Mouse (Mus musculus): ENCODE data around the gene Hcrtr1. TPM values are rescaled to one million over a fixed set of nuclear protein-coding genes. Genes with fewer than 3 reads are reported as not detected.

Gene Hcrtr1
- polyA plus RNA-seq, 1 experiment from 2014 or later = 0.49 TPM

DNA sequence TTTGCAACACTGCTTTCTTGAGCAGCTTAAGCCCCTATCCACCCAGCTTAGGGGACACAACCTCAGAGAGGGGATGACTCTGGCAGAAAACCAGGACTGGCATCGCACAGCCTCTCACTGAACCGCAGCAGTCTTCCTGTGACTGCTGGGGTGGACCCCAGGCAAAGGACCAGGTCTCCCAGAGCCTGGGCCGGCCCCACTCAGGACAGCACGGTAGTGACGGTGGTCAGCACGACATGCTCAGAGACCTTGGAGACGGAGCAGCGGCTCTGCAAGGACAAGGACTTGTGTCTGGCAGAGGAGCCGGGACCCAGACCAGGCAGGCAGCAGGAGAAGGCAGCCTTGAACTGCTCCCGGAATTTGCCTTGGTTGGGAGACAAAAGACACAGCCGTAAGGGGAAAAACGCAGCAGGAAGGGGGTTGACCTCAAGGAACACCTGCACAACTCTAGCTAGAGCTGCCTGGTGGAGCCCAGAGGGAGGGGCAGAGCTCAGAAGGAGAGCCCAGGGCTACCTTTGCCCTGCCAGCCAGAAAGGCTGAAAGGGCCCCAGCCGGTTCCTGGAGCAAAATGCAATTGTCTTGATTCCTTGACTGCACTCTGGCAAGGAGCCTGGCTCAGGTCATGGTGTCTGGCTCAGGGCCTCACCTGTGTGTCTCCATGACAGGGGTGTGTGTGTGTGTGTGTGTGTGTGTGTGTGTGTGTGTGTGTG is 8.4 kb downstream of the Hcrtr1 start:
- no peaks in the 10 kb centered on the region for H3K36me3 ChIP-seq (ENCODE audit: control insufficient read depth, insufficient read depth, low read length)
- 49% methylated on average over 13 of the region's 13 CpGs for whole genome bisulfite sequencing
- H3K9me3 ChIP-seq (replicated peaks; ENCODE audit: control insufficient read depth, low read length) = no peaks in the 10 kb centered on the region
- ATAC-seq (ENCODE audit: insufficient read depth, low FRiP score) = peak; percentile 76
- H3K4me3 ChIP-seq (replicated peaks; ENCODE audit: low read length) = no peak overlapping the region
- H3K4me2 ChIP-seq (ENCODE audit: low read depth, low read length) = no peak overlapping the region
- H3K27me3 ChIP-seq (ENCODE audit: control insufficient read depth, insufficient read depth, low read length) = no peaks in the 10 kb centered on the region
- 0 out of 2 replicates have a peak overlapping the region, but pooled peaks have one; percentile 43 for H3K9ac ChIP-seq (ENCODE audit: low read length)
- peak overlapping the region; percentile 78 for H3K27ac ChIP-seq (ENCODE audit: low read length)
- H3K4me1 ChIP-seq (ENCODE audit: control insufficient read depth, insufficient read depth, low read length) = peaks cover 7% of the 10 kb centered on the region; the same call in 1 of the 2 replicates

DNA sequence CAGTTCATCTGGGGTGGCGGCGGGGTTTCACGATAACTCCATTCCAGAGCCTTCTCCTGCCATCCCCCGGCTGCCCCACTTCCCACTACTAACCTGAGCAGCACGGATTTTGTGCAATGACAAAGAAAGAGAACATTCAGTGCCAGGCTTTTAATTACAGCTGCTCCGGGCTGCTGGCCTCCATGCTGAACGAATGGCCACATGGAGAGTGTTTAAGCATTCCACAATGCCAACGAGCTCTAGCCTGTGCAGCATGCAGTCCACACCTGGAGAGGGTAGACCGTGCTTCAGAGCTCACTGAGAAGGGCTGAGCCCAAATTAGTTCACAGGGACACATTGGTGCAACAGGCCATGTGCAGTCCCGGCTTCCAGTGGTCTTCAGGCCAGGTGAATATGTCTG is 9.1 kb downstream of the Hcrtr1 start:
- ATAC-seq (ENCODE audit: insufficient read depth, low FRiP score) = no peak
- Histone ChIP-seq H3K4me3 (replicated peaks; ENCODE audit: low read length) (no peak overlapping the region), H3K4me2 (ENCODE audit: low read depth, low read length) (no peak overlapping the region), H3K36me3 (ENCODE audit: control insufficient read depth, insufficient read depth, low read length) (0 out of 2 replicates have a peak, but pooled peaks cover under 1% of the 10 kb centered on the region), H3K27me3 (ENCODE audit: control insufficient read depth, insufficient read depth, low read length) (no peaks in the 10 kb centered on the region), H3K9me3 (replicated peaks; ENCODE audit: control insufficient read depth, low read length) (no peaks in the 10 kb centered on the region), H3K27ac (ENCODE audit: low read length) (no peak overlapping the region), H3K9ac (ENCODE audit: low read length) (no peak overlapping the region), H3K4me1 (ENCODE audit: control insufficient read depth, insufficient read depth, low read length) (peaks cover 7% of the 10 kb centered on the region; the same call in 1 of the 2 replicates)
- WGBS = 78% methylated on average over 10 of the region's 10 CpGs

DNA sequence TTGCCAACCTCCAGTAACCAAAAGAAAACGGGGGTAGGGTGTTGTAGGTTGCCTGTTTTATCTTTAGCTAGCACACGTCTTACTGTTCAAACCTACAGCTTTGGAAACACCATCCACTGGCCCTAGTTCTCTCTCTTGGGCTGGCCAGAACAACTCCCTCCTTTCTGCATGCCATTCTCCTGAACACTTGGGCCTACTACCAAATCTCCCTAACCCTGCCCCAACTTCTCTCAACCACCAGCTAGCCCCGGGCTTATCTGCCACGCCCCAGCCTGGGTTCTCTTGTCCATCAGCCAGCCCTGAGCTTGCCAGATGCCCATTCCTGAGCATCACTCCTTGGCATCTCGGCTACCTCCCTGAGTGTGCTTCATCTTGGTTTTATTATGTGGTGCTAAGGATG is 10.3 kb downstream of the Hcrtr1 start:
- WGBS = 79% methylated on average over 5 of the region's 5 CpGs
- H3K4me1 ChIP-seq (ENCODE audit: control insufficient read depth, insufficient read depth, low read length) = peaks cover 7% of the 10 kb centered on the region; the same call in 1 of the 2 replicates
- H3K4me2 ChIP-seq (ENCODE audit: low read depth, low read length) = no peak overlapping the region
- no peaks in the 10 kb centered on the region for H3K27me3 ChIP-seq (ENCODE audit: control insufficient read depth, insufficient read depth, low read length)
- H3K9ac ChIP-seq (ENCODE audit: low read length) = no peak overlapping the region
- 0 out of 2 replicates have a peak, but pooled peaks cover 3% of the 10 kb centered on the region for H3K36me3 ChIP-seq (ENCODE audit: control insufficient read depth, insufficient read depth, low read length)
- no peak overlapping the region for H3K4me3 ChIP-seq (replicated peaks; ENCODE audit: low read length)
- no peak overlapping the region for H3K27ac ChIP-seq (ENCODE audit: low read length)
- no peaks in the 10 kb centered on the region for H3K9me3 ChIP-seq (replicated peaks; ENCODE audit: control insufficient read depth, low read length)
- no peak for ATAC-seq (ENCODE audit: insufficient read depth, low FRiP score)

DNA sequence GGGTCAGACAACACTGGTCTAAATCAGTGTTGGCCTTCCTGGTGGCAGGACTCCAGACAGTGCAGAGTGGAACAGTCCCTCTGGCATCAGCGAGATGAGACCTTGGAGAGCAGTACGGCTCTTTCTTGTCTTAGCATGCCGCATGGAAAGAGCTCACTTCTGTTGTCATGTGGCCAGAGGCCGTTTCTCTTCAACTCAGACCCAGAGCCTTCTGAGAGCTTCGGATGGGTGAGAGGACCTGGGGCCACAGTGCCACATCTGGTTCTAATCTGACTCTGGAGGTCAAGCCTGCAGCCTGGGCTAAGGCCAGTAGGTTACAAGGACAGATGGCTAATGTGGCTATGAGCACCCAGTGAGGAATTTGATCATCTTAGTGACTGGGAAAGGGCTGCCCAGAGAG is 13.2 kb downstream of the Hcrtr1 start:
- H3K27me3 ChIP-seq (ENCODE audit: control insufficient read depth, insufficient read depth, low read length) = no peaks in the 10 kb centered on the region
- 78% methylated on average over 5 of the region's 5 CpGs for WGBS
- H3K4me1 ChIP-seq (ENCODE audit: control insufficient read depth, insufficient read depth, low read length) = peaks cover 7% of the 10 kb centered on the region; the same call in 1 of the 2 replicates
- no peaks in the 10 kb centered on the region for H3K9me3 ChIP-seq (replicated peaks; ENCODE audit: control insufficient read depth, low read length)
- H3K36me3 ChIP-seq (ENCODE audit: control insufficient read depth, insufficient read depth, low read length) = peaks cover 3% of the 10 kb centered on the region; the same call in 1 of the 2 replicates
- no peak overlapping the region for H3K9ac ChIP-seq (ENCODE audit: low read length)
- no peak for ATAC-seq (ENCODE audit: insufficient read depth, low FRiP score)
- no peak overlapping the region for H3K4me3 ChIP-seq (replicated peaks; ENCODE audit: low read length)
- H3K27ac ChIP-seq (ENCODE audit: low read length) = no peak overlapping the region
- no peak overlapping the region for H3K4me2 ChIP-seq (ENCODE audit: low read depth, low read length)

DNA sequence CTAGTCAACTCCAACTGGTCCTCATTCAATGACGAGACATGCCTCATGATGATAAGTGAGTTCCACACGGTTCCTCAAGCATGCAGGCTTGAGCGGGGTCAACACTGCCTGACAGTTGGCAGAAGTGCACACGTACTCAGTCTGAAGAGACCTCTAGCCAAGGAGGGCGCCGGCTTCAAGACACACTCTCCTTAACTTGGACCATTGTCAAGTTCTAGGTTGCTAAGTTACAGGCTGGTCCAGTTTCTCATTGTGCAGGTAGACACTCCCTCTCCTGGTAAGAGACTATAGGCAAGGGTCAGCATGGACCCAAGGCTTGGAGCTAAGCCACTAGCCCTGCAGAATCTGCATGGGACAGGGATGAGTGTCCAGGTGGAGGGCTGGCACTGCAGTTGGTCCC is 14.0 kb downstream of the Hcrtr1 start:
- peaks cover 3% of the 10 kb centered on the region; the same call in 1 of the 2 replicates for H3K36me3 ChIP-seq (ENCODE audit: control insufficient read depth, insufficient read depth, low read length)
- H3K4me2 ChIP-seq (ENCODE audit: low read depth, low read length) = no peak overlapping the region
- no peak for ATAC-seq (ENCODE audit: insufficient read depth, low FRiP score)
- 84% methylated on average over 6 of the region's 6 CpGs for WGBS
- H3K27me3 ChIP-seq (ENCODE audit: control insufficient read depth, insufficient read depth, low read length) = no peaks in the 10 kb centered on the region
- H3K4me3 ChIP-seq (replicated peaks; ENCODE audit: low read length) = no peak overlapping the region
- H3K4me1 ChIP-seq (ENCODE audit: control insufficient read depth, insufficient read depth, low read length) = peaks cover 2% of the 10 kb centered on the region; the same call in 1 of the 2 replicates
- no peak overlapping the region for H3K9ac ChIP-seq (ENCODE audit: low read length)
- no peaks in the 10 kb centered on the region for H3K9me3 ChIP-seq (replicated peaks; ENCODE audit: control insufficient read depth, low read length)
- H3K27ac ChIP-seq (ENCODE audit: low read length) = no peak overlapping the region

DNA sequence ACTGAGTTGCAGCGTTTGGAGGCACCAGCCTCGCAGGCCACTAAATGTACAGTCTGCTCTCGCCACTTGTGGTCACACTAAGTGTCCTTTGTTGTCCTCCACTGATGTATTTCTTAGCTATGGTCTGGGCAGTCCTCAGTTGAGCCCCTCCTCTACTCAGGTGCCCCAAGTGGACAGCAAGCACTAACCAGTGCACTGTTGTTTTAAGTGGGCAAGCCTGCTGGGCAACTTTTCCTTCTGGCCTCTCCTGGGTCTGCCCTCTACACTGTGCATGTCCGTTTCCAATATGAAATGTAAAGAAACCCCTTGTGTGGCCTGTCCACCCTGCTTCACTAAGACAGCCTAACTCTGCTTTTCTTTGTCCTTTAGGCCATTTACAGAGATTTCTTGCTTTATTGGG is 15.0 kb downstream of the Hcrtr1 start:
- Histone ChIP-seq H3K9ac (ENCODE audit: low read length) (no peak overlapping the region), H3K4me1 (ENCODE audit: control insufficient read depth, insufficient read depth, low read length) (no peaks in the 10 kb centered on the region), H3K36me3 (ENCODE audit: control insufficient read depth, insufficient read depth, low read length) (peaks cover 3% of the 10 kb centered on the region; the same call in 1 of the 2 replicates), H3K27me3 (ENCODE audit: control insufficient read depth, insufficient read depth, low read length) (no peaks in the 10 kb centered on the region), H3K27ac (ENCODE audit: low read length) (no peak overlapping the region), H3K4me3 (replicated peaks; ENCODE audit: low read length) (no peak overlapping the region), H3K4me2 (ENCODE audit: low read depth, low read length) (no peak overlapping the region), H3K9me3 (replicated peaks; ENCODE audit: control insufficient read depth, low read length) (no peaks in the 10 kb centered on the region)
- ATAC-seq (ENCODE audit: insufficient read depth, low FRiP score) = peak; percentile 38; the same call in 1 of the 2 replicates
- WGBS = 84% methylated on average over 4 of the region's 4 CpGs

DNA sequence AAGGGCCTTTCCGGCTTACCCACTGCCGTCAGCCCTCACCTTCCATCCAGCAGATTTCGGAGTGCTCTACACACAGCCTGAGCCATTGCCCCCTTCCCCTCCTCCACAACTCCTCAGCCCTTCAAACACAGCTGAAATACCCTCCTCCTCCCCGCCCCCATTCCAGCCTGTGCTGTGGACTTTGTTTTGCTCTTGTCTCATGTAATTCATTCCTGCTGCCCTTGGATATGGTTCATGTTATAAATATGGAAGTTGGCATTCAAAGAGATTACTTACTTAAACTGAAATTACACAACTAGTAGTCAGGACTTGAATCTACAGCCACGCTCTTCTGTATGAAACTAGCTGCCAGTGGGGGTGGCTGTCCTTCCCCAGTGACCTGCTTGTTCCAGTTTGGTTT is 16.1 kb downstream of the Hcrtr1 start:
- no peaks in the 10 kb centered on the region for H3K9me3 ChIP-seq (replicated peaks; ENCODE audit: control insufficient read depth, low read length)
- H3K27me3 ChIP-seq (ENCODE audit: control insufficient read depth, insufficient read depth, low read length) = no peaks in the 10 kb centered on the region
- no peak for ATAC-seq (ENCODE audit: insufficient read depth, low FRiP score)
- peaks cover 3% of the 10 kb centered on the region; the same call in 1 of the 2 replicates for H3K36me3 ChIP-seq (ENCODE audit: control insufficient read depth, insufficient read depth, low read length)
- H3K4me1 ChIP-seq (ENCODE audit: control insufficient read depth, insufficient read depth, low read length) = no peaks in the 10 kb centered on the region
- no peak overlapping the region for H3K27ac ChIP-seq (ENCODE audit: low read length)
- no peak overlapping the region for H3K4me3 ChIP-seq (replicated peaks; ENCODE audit: low read length)
- 88% methylated on average over 5 of the region's 5 CpGs for WGBS
- H3K4me2 ChIP-seq (ENCODE audit: low read depth, low read length) = no peak overlapping the region
- H3K9ac ChIP-seq (ENCODE audit: low read length) = no peak overlapping the region

DNA sequence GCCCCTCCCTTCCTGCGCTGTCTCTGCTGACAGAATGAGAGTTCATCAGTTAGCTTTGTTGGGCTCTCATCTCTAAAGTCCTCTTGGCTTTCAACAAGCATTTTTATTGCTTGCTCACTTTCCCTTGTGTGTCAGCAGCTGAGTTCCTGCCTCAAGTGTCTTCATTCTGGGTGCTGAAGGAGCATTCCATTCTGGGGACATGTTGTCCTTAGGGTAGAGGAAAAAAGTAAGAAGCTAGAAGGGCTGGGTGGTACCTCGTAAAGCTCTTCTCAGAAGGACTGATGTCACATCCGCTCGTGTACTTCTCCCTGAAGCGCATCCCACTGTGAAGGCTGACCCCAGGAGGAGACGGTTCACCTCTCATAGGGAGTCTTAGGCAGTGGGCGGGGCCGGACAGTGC is 17.6 kb downstream of the Hcrtr1 start:
- H3K9me3 ChIP-seq (replicated peaks; ENCODE audit: control insufficient read depth, low read length) = no peaks in the 10 kb centered on the region
- no peak overlapping the region for H3K4me3 ChIP-seq (replicated peaks; ENCODE audit: low read length)
- ATAC-seq (ENCODE audit: insufficient read depth, low FRiP score) = no peak
- H3K27ac ChIP-seq (ENCODE audit: low read length) = no peak overlapping the region
- no peaks in the 10 kb centered on the region for H3K4me1 ChIP-seq (ENCODE audit: control insufficient read depth, insufficient read depth, low read length)
- 68% methylated on average over 8 of the region's 8 CpGs for WGBS
- no peaks in the 10 kb centered on the region for H3K27me3 ChIP-seq (ENCODE audit: control insufficient read depth, insufficient read depth, low read length)
- H3K9ac ChIP-seq (ENCODE audit: low read length) = no peak overlapping the region
- H3K4me2 ChIP-seq (ENCODE audit: low read depth, low read length) = no peak overlapping the region
- peaks cover 3% of the 10 kb centered on the region; the same call in 1 of the 2 replicates for H3K36me3 ChIP-seq (ENCODE audit: control insufficient read depth, insufficient read depth, low read length)

DNA sequence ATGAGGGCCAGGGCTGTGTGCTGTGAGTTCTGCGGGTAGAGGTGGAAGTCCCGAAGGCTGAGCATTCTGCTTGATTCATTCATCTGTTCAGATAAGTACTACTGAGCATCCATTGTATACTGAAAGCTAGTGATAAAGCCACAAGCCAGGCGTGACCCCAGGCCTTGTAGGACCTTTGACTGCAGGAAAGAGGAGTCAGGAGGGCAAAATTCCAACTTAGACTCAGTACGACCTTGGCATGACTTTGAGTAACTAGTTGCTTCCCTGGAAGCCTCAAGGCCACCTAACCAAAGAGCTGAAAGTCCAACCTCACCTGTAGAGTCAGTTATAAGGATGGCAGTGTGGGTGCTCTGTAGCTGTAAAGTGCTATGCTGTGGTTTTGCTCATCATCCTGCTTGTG is 18.4 kb downstream of the Hcrtr1 start:
- no peak overlapping the region for H3K27ac ChIP-seq (ENCODE audit: low read length)
- ATAC-seq (ENCODE audit: insufficient read depth, low FRiP score) = no peak
- H3K27me3 ChIP-seq (ENCODE audit: control insufficient read depth, insufficient read depth, low read length) = no peaks in the 10 kb centered on the region
- 75% methylated on average over 4 of the region's 4 CpGs for WGBS
- H3K9ac ChIP-seq (ENCODE audit: low read length) = no peak overlapping the region
- no peak overlapping the region for H3K4me2 ChIP-seq (ENCODE audit: low read depth, low read length)
- H3K4me3 ChIP-seq (replicated peaks; ENCODE audit: low read length) = no peak overlapping the region
- H3K4me1 ChIP-seq (ENCODE audit: control insufficient read depth, insufficient read depth, low read length) = no peaks in the 10 kb centered on the region
- H3K36me3 ChIP-seq (ENCODE audit: control insufficient read depth, insufficient read depth, low read length) = peaks cover 3% of the 10 kb centered on the region; the same call in 1 of the 2 replicates
- no peaks in the 10 kb centered on the region for H3K9me3 ChIP-seq (replicated peaks; ENCODE audit: control insufficient read depth, low read length)

Measured in stomach, embryonic 16.5 days (tissue).